Mouse (Mus musculus) T-helper 2 cell (primary cell): Measurements from ENCODE around the gene P2ry6.

ENCODE experiments used
- in situ Hi-C: fragments of 300-600 bp; cut with MboI, MseI; formaldehyde crosslinking; loops from one replicate; pipeline ENCODE4 v1.15.1; 2025; ENCODE audit warnings: high pct_unique_total_duplicates

Gene P2ry6

DNA sequence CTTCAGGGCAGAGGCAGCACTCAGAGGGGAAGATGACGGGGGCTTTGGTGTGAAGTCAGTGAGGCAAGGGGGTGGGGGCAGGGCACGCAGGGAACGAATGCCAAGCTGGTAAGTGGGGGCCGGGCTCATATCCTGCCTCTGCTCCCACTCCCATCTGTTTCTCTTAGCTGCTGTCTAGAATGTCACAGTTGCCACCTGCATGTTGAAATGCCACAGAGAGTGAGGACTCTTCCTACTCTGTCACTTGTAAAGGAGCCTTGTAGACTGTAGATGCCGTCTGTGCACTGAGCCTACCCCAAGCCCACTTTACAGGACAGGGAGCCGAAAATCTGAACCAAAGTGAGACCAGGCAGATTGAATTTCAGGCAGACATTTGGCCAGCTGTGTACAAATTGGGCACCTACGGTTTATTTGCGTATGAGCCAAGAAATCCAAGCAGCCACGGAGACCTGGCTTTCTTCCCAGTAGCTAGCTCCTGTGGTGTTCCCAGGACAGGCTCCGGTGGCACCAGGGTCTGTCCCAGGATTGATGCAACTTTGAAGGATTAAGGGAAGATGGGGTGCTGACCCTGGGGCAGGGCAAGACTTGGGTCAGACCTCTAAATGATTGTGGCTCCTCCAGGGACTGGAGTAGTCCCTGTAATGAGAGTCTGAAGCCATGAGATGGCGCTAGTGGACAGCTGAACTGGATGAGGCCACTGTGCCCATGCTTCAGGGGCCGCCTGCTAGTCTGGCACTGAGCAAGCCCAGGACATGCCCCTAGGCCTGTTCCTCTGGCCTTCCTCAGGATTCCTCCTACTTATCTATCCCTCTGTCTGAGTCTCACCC, 31.4 kb downstream of the P2ry6 start:
- in situ Hi-C loops: no loop called here

DNA sequence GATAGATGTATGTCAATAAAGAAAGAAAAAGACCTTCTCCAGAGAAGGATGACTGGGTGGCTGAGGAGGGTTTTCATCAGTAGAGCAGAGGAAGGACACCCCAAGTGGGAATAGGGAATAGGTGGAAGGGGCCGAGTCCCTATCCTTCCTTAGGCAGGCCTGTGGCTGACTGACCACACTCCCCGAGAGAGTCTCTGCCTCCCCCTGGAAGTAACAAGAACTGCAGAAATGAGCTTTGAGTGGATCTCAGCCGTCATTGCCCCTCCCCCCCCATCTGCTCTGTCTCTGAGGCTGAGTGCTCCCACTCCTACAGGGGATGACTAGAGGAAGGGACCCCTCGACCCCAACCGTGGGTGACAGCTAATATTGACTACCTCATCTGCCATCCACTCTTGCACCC, 33.3 kb downstream of the P2ry6 start:
- in situ Hi-C loops: no loop called here

DNA sequence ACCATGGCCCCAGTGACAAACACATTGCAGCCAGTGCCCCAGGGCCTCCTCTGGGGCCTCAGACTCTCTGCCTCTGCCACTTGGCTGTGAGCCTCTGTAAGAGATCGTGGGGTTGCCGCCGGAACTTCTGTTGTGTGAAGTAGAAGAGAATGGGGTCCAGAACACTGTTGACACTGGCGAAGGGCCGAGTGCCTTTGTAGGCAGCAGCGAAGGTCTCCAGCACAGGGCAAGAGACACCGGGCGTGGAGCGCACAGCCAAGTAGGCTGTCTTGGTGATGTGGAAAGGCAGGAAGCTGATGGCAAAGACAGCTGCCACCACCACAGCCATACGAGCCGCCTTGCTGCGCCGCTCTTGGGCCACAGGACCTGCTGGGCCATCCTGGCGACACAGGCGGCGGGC, 36.3 kb downstream of the P2ry6 start:
- in situ Hi-C loops: no loop called here

DNA sequence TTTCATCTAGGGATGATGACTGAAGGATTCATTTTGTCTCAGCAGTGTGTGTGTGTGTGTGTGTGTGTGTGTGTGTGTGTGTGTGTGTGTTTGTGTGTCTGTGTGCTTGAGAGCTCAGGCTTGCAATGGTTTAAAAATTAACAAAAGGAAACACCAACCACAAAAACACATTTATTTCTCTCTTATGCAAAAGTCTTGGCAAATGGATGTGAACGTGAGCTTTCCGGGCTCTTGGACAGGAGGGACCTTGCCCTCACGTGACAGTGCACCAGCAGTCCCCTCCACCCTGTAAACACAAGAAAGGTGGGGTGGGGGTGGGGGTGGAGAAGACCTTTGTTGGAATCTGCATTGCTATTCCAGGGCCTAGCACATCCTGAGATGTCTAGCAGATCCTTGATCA, 37.0 kb downstream of the P2ry6 start:
- in situ Hi-C loops: no loop called here

GRCm38 (mm10) chr7:100933520-100933919, 40.9 kb downstream of the P2ry6 start:
- in situ Hi-C loops: no loop called here

DNA sequence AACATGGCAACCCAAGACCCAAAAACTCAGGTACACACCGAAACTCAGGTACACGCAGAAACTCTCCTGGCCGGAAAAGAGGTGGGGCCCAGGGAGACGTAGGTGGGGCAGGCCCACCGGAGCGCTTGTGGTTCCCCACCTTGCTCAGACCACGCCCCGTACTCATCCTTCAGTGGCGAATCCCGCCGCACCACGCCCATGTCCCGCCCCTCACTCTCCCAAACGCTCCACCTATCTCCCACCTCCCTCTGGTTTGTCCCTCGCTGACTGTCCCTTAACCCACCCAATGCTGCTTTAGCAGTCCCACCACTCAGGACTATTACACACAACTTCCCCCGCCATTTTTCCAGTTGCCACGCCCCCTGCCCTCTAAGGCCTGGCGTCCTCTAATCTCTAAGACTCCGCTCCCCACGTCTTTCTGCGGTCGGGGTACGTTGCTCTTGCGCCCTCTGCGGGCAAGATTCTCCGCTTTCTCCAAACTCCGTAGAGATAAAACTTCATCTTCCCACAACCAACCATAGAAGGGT, 41.9 kb downstream of the P2ry6 start:
- in situ Hi-C loops: no loop called here

DNA sequence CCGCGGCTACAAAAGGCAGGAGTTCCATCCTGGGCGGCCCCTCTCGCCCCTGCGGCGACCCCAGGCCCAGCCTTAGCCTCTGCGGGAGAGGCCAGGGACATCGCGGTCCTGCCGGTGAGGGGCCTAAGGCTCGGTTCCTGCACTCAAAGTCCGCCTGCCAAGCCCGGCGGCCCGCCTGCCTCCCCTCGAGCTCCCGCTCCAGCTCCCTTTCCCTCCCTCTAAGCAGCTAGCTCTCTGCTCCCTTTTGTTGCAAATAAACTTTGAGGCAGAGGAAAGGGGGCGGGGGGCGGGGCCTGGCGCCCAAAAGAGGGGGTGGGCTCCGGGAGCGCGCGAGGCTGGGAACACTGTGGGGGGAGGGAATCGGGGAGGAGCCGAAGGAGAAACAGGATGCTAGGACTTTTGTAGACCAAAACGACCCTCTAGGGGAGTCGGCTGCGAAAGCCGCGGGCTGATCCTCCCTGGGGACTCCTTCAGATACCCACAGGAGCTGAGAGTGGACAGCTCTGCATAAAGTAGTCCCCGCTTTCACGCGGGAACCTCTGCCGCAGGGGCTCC, 42.4 kb downstream of the P2ry6 start, which contains the start of gene Arhgef17:
Gene Arhgef17 (minus strand): TSS at position 182 of the 555 bp plus-strand sequence.
- in situ Hi-C loops: no loop called here

GRCm38 (mm10) chr7:100931316-100931925, 43.0 kb downstream of the P2ry6 start:
- in situ Hi-C loops: no loop called here

- in situ Hi-C loops: no loop called here
These were observed 43.7 kb downstream of the P2ry6 start for GRCm38 (mm10) chr7:100930619-100931315.

- in situ Hi-C loops: no loop called here
These were observed 44.7 kb downstream of the P2ry6 start for GRCm38 (mm10) chr7:100929639-100930303.

DNA sequence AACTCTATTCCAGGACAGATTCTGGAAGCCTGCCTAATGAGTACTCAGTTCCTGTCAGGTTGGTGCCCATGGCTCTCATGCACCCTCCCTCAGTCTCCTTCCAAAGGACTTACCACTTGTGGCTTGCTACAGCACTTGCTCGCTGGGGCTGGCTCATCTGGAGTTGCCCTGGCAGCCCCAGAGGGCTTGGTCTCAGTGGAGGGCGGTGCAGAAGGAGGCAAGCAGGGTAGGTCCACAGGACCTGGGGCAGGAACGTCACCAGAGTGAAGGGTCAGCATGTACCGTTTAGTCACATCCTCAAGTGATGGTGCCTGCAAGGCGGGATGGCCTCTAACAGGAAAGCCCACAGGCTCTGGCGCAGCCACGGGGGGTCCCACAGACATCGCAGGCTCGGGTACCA, 46.0 kb downstream of the P2ry6 start:
- in situ Hi-C loops: no loop called here

DNA sequence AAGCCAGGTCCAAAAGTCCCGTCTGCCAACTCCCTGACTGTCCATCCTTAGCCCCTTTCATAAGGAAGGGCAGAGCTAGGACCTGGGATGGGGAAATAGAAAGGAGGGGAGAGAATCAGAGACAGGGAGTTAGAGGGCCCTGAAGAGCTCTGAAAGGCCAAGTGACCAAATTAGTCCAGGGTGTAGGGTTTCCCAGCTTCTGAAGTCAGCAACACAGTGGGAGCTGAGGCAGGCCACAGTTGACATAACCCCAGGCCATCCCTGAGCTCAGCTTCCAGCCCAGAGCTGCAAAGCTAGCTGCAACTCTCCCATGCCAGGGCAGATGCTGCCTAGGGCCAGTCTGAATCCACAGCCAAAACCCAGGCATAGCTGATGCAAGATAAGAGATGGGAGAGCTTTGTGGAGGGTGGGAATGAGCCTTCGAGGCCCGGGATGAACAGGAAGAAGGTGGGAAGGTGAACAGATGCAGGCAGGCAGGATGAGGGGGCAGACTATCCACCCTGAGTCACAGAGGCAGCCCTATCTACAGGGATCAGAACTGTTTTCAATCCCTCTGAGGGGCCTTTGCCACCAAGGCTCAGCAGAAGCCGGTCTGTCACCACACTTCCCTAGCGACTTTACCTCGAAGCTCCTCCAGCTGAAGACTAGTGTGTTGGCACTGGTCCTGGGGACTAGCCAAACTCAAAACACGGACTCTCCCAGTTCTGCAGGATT, 47.0 kb downstream of the P2ry6 start:
- in situ Hi-C loops: no loop called here

DNA sequence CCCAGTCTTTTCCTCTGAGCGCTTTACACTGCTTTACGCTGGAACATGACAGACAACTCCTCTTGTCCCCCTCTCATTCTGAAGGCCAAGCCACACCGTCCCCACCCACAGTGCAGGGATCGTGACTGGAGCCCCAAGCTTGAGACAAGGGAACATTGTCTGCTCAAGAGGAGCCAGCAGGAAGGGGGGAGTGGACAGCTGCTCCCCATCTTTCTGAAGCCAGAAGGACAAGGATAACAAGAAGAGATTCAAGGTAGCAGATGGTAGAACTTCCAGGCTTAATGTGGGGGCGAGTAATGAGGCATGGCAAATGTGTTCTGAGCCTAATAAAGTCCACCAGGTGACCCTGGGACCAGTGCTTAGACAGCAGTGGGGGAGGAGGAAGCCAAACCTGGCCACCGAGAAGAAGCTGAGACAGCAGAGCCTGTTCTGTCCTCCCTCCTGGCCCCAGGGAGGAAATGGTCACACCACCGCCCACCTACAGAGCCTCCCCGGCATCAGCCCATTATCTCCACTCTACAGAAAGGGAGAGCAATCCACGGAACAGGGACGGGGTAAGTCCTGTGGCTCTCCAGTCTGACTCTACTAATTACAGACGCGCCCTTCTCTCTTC, 48.0 kb downstream of the P2ry6 start:
- in situ Hi-C loops: no loop called here

DNA sequence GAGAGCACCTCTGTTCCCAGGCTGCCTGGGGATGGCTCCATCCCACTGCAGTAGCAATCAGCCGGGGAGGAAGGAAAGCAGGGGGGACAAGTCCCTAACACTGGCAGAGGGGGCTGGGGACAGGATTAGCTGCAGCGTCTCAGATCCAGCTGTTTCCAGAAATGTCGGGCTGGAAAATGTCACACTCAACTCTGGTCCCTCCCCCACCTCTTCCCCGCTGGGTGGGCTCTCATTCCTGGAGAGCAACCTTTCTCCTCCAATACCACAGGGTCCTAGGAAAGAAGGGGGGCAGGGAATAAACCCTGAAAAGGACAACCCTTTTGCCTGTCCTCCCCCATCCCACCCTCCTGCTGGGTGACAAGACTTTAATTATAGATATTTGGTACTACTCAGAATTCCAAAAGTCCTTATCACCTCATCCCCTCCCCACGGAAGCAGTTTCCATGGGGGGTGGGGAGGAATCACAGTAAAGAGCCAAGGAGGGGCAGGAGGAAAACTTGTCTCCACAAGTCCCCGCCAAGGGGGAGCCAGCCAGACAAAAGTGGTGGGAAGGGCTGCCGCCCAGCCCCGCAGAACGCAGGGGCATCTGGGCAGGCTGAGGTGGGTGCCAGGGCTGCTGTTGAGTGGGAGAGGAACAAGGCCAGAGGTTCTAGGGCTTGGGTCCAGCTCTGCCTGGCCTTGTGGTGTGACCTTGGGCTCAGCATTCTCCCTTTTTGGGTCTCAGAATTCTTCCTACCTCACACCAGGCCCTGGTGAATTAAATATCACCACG, 49.6 kb downstream of the P2ry6 start:
- in situ Hi-C loops: no loop called here

DNA sequence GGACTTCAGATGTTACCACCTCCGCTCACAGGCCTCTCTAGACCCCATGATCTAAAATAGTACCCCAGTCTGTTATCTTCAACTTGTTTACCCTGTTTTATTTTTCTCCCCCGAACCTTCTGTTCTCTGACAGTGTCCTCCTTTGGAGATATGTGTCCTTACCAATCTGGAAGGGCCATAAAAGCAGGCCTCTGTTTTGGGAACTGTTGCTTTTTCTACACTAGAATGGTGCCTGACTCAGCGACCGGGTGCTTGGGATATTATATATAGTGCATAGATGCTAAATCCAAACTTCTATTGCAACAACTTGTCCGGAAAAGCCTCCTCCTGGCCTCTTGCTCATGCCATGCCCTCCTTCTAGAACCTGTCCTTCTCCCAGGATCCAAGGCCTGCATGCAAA, 50.2 kb downstream of the P2ry6 start:
- in situ Hi-C loops: no loop called here

DNA sequence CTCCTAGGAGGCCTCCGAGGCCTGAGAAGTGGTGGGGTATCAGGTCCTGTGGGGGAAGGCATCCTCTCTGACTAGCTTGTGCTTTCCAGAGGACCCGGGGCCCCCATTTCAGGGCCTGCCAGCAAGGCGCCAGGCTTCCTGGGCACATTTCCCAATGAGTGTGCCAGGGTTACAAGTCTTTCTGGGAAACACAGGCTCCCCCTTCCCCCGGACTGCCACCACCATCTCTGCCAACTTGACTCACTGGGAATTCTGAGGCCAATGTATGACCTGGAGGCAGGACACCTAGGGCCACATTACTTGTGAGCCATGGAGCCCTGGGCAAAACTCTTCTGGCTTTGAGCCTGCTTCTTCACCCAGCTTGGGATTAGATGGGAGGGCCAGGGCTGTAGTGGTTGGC, 51.5 kb downstream of the P2ry6 start:
- in situ Hi-C loops: no loop called here

- in situ Hi-C loops: no loop called here
These were observed 53.2 kb downstream of the P2ry6 start for GRCm38 (mm10) chr7:100921289-100921688.

DNA sequence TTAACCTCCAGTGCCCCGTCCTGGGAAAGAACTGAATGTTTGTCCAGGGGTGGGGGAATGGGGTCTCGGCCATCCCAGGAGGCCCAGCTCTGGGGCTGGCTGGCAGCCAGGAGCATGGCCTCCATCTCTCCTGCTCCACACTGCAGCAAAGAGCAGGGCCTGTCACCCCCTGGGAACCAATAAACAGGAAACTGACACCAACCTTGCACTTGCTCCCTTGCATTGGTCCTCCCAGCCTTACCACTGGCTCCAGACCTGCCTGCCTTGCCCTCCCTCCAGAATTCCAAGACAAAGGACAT, 54.7 kb downstream of the P2ry6 start:
- in situ Hi-C loops: no loop called here

- in situ Hi-C loops: no loop called here
These were observed 55.2 kb downstream of the P2ry6 start for GRCm38 (mm10) chr7:100919006-100919808.
